Mouse (Mus musculus): ENCODE measurements around the gene Gm7544. TPM values are rescaled to one million over a fixed set of nuclear protein-coding genes. Genes with fewer than 3 reads are reported as not detected.
"Not testable (repeated sequence)": the region's sequence is repeated elsewhere in the genome, so short reads cannot be mapped to it uniquely, and the experiment has no call there.

Gm7544 gene
- total RNA-seq (2015) (not detected in 2 replicates), total RNA-seq (2017) (not detected in 2 replicates)

DNA sequence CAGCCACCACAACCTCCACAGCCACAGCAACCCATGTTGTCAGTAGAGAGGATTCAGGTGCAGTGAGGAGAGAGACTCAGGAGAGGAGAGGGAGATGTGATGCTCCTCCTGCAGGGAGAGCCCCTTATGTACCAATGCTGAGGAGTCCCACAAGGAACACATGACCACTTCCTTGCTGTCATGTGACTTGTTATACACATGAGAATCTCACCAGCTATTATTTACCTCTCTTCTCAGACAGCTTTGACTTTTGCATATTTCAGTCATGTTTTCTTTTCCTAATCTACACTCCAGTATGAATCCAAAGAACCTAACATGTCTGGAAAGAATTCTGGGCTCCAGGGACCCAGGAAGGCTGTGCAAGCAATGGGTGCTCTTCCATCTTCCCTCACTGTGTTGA lies at the start of gene Gm7544:
Gene Gm7544 (minus strand): TSS at position 101 of the 400 bp plus-strand sequence.
- not testable (repeated sequence) for ATAC-seq (ENCODE audit: poor library complexity, severe bottlenecking)

DNA sequence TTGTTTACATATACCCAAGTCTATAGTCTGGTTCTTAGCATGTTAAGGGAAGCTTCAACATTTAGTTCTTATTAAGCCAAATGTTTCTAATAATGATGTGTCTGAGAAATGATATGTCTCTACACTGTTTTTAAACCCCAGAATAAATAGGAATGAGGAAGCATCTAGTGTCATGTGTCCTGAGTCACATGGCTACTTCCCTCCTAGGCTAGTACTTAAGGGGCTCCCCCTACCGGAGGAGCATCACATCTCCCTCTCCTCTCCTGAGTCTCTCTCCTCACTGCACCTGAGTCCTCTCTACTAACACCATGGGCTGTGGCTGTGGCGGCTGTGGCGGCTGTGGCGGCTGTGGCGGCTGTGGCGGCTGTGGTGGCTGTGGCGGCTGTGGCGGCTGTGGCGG lies 44.5 kb upstream of the Gm7544 start, which contains the start of gene Gm47959:
Gene Gm47959 (plus strand): TSS at position 243 of the 400 bp plus-strand sequence.
- not testable (repeated sequence) for ATAC-seq (ENCODE audit: poor library complexity, severe bottlenecking)

DNA sequence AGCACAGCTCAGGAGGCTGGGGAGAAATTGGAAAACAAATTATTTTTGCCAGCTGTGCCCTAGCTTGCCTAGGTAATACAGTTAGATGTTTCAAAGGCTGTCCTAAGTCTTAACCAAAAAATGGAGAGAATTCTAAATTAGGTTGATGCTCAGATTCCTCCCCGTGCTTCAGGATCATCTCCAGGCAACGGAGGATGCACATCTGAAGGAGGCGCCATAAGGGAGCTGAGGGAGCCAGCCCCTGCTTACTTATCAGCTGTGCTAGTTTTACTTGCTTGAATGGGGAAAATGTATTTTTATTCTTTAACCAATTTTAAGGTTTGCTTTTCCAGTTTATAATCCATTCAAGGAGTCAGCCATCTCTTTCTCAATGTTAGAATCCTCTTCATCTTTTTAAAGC lies 38.1 kb upstream of the Gm7544 start:
- ATAC-seq (ENCODE audit: poor library complexity, severe bottlenecking): no peak

DNA sequence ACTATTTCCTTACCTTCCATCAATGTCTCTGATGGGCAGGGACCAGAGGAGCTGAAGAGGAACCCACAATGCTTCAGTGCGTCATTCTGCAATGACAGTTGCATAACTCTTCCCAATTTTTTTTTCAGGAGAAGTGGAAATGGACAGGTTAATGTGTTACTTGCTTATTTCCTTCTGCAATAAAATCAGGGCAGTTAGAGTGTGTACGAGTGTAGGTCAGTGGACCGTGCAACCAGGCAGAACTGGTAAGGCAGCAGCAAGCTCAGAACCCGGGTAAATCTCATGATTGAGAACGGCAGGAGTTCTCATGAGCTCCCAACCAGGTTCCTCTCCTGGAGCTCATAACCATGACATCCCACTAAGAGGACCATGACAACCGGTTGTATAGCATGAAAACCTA lies 36.3 kb upstream of the Gm7544 start:
- ATAC-seq (ENCODE audit: poor library complexity, severe bottlenecking): no peak

DNA sequence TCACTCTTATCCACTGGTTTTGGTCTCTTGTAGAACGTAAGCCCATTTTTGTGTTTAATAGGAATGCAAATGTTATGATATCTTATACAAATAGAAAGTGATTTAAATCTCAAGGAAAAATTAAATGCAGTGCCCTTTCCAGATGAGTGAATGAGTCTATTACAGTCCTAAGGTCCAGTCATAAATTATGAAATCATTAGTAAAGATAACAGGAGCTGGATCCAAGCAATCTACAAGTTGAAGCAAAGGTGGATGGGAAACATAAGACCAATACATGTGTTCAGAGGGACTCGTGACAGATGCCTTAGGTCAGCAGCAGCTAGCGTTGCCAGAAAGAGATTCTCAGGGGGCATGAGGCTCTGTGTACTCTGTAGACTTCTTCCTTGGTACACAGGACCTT lies 35.8 kb upstream of the Gm7544 start:
- no peak for ATAC-seq (ENCODE audit: poor library complexity, severe bottlenecking)

DNA sequence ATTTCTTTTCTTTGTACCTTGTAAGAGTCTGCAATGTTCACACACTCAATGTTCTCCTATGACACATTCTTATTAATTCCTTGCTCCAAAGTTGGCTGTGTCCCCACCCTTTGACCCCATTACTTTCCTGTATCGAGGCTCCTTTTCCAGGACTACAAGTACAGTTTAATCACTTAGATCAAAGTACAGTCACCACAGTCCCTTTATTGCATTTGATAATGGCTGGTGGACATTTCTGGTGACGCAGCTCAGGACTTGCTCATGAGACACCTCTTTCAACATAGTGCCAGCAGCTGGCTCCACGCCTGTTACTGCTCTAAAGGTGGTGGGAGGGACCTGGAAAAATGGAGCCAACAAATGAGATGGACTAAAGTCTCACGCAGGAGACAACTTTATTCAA lies 35.2 kb upstream of the Gm7544 start:
- no peak for ATAC-seq (ENCODE audit: poor library complexity, severe bottlenecking)

DNA sequence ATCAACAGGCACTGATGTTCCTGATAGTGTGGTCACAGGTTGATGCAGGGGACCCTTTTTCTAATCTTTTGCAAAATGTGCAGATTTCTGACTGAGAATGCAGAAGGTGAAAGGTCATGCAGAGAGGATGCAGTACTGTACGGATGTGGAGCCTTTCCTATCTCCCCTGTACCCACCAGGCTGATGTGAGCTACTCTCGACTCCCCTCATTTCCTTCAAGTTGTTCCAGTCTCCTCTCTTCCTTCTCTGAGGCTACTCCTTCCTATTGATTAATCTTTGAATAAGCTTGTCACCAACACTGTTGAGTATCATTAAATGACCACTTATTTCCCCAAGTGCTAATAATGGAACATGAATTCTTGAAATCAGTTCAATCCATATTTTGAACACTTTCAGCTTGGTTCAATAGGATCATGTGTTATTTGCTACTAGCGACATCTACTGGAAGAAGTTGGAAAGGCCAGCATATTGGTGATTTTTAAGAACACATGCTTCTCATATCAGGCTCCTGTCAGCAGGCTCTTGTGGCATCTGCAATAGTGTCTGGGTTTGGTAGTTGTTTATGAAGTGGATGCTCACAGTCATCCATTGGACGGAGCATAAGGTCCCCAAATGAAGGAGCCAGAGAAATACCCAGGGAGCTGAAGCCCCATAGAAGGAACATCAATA lies 31.9 kb upstream of the Gm7544 start:
- no peak; the same call in 1 of the 2 replicates for ATAC-seq (ENCODE audit: poor library complexity, severe bottlenecking)

DNA sequence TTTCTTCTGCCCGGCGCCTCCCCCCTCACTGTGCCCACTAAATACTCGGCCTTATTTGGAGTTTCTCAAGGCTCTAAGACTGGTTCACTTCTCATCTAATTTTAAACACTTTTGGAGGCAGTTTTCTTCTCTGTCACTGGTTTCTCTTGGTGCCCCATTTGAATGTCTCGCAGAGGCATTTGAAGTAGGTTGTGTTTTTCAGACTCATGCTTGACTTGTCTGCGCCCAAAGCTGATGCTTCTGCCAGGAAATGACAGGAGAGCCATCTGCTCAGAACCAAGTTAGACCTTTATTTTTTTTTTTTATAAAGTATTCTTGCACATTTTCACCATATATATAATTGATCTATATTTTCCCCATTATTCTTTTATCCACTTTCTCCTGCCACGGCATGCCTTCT lies 30.9 kb upstream of the Gm7544 start:
- no peak for ATAC-seq (ENCODE audit: poor library complexity, severe bottlenecking)

DNA sequence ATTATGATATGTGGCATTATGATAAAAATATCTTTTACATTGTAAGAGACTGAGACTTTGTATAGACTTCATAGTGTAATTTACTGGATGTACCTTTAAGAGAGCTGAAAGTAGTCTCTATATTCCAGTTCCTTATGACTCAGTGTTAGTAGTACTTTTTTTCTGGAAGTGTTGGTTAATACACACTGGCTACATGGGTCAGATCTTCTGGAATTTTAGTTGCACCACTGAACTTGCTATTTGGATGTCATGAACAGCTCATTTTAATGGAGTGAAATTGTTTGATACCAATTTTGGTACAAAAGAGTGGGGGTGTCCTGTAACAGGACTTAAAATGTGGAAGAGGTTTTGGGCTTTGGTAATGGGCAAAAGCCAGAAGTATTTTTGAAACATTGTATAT lies 22.0 kb upstream of the Gm7544 start:
- no peak for ATAC-seq (ENCODE audit: poor library complexity, severe bottlenecking)

DNA sequence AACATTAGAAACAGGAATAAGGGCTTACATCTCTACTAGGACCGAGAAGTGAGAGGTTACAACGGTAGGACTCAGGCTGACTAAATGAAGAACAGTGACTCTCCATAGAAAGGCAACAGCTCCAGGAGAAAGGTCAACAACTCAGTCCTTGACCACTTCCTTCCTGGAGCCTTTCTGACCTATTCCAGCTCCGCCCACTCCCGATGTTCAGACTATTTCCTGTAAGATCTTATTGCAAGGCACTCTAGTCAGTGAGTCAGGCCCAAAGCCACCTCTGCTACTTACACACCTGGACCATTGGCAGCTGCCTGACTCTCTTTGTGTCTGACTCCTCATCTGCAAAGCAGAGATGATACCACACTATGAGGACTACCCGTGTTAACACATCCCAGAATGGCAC lies 19.9 kb upstream of the Gm7544 start:
- no peak for ATAC-seq (ENCODE audit: poor library complexity, severe bottlenecking)

DNA sequence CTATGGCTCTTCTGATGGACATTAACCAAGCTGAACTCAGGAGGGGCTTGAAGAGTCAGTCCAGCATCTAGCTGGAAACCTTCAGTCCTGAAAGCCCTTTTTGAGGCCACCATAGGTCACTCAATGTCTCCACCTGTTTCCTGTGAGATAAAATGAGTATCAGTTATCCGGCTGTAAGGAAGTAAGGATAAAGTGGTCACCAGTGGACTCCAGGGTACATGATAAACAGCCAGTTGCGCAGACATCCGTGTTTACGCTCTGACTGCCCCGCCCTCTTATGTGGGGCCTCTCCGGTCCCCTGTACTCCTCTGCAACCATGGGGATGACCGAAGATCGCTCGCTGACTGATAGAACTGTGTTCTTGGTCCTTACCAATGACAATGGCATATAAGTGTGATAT lies 18.5 kb upstream of the Gm7544 start:
- ATAC-seq (ENCODE audit: poor library complexity, severe bottlenecking): no peak

DNA sequence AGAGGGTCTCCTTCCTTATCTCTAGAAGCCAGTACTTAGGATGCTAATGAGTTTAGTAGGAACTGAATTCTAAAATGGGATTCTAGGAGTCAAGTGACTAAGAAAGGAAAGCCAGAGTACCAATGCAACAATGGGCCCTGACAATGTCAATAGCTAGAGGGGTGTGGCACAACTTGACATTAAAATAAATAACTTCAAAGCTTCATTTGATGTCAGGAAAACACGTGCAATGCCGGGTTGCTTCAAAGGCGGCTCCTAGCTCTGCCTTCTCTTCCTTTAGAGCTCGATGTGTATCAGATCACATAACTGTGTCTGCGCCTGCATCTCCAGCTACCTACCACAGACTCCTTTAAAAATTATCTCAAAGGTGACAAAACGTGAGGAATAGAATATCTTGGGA lies 18.1 kb upstream of the Gm7544 start:
- no peak for ATAC-seq (ENCODE audit: poor library complexity, severe bottlenecking)

DNA sequence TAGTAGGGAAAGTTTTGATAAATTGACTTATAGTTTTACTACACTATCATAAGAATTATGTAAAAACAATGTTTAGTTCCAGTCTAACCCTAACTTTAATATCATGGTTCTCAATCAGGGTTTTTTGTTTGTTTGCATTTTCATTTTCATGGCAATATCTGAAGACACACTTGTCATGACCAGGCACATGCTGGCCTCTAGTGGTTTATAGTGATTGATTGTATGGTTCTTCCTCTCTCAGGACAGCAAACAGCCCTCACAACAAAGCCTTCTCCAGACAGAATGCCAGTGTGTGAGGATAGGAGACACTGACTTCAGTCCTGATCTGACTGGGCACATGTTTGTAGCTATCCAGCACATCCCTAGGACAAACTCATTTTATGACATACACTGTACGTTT lies 17.4 kb upstream of the Gm7544 start:
- no peak for ATAC-seq (ENCODE audit: poor library complexity, severe bottlenecking)

DNA sequence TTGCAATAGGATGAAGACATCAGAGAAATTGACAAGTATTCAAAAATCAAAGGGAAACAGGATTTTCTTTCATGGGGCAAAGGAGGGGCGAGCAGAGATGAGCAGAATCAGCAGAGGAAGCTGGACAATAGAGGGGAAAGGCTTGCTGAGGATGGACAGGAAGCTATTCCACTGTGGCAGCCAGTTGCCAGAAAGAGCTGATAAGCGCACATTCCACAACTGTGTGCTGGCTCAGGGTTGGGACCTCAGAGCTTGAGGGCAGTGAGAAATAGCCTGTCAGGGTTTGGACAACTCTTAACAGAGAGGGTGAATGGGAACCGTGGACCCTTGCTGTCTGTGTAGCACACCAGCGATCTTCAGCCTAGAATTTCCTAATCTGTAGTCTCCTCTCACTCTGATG lies 16.2 kb upstream of the Gm7544 start:
- no peak for ATAC-seq (ENCODE audit: poor library complexity, severe bottlenecking)

DNA sequence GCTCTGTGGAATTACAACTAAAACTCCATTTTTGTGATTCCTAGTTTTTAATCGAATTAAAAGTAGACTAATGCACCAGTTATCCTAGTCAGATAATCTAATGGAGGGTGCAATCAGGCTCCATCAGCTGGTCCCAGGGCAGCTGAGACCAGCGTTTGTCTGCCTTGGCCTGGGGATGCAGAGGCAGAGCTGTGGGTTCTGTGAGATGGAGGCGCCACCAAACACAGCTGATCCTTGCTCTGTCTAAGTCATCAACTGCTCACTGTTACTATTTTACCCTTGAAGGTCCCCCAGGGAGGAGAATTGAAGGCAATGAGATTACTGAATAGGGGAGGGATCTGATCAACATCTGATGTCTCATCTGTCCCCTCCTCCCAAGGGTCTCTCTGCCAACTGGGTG lies 10.6 kb upstream of the Gm7544 start:
- no peak for ATAC-seq (ENCODE audit: poor library complexity, severe bottlenecking)

DNA sequence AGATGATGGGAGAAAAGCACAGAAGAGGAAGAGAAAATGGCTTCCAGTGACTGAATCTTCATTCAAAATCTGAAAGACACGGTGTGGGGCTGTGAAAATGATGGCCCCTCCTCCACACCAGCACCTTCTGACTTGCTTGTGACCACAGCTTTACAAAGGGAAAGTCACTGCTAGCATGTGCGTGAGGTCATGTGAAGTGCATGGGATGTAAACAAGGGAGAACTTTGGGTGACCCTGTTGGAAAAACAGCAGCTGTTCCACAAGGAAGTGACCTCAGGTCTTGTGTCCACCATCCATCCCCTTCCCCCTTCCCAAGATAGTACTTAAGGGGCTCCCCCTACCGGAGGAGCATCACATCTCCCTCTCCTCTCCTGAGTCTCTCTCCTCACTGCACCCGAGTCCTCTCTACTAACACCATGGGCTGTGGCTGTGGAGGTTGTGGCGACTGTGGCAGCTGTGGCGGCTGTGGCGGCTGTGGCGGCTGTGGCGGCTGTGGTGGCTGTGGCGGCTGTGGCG lies 4.1 kb upstream of the Gm7544 start, which contains the start of gene Gm47955:
Gene Gm47955 (plus strand): TSS at position 417 of the 516 bp plus-strand sequence.
- no peak for ATAC-seq (ENCODE audit: poor library complexity, severe bottlenecking)

DNA sequence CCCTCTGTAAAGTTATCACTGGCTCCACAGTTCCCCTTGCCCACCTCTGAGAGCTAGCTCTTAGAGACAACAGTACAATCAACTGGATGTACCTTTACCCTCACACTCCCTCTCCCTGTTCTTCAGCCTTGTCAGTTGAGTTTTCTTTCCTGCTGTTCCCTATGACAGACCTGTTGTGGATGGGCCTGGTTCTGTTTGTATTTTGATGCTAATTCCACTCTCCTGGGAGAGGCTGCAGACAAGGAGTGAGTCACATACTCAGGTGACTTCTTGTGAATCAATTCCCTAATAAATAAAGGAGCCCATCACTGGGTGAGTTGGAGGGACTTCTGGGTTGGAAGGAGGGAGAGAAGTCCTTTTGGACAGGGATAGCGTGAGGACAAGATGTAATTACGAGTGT lies 7.2 kb downstream of the Gm7544 start:
- no peak for ATAC-seq (ENCODE audit: poor library complexity, severe bottlenecking)

DNA sequence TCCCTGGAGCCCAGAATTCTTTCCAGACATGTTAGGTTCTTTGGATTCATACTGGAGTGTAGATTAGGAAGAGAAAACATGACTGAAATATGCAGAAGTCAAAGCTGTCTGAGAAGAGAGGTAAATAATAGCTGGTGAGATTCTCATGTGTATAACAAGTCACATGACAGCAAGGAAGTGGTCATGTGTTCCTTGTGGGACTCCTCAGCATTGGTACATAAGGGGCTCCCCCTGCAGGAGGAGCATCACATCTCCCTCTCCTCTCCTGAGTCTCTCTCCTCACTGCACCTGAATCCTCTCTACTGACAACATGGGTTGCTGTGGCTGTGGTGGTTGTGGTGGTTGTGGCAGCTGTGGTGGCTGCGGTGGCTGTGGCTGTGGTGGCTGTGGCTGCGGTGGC lies 9.8 kb downstream of the Gm7544 start:
- not testable (repeated sequence) for ATAC-seq (ENCODE audit: poor library complexity, severe bottlenecking)

DNA sequence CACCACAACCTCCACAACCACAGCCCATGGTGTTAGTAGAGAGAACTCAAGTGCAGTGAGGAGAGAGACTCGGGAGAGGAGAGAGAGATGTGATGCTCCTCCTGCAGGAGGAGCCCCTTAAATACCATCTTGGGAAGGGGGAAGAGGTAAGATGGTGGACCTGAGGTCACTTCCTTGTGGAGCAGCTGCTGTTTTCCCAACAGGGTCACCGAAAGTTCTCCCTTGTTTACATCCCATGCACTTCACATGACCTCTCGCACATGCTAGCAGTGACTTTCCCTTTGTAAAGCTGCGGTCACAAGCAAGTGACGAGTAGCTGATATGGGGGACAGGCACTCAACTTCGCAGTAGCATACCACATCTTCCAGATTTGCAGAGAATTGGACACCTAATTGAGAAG lies 12.5 kb downstream of the Gm7544 start, which contains the start of gene A030003K21Rik:
Gene A030003K21Rik (minus strand): TSS at position 94 of the 400 bp plus-strand sequence.
- ATAC-seq (ENCODE audit: poor library complexity, severe bottlenecking): not testable (repeated sequence)

DNA sequence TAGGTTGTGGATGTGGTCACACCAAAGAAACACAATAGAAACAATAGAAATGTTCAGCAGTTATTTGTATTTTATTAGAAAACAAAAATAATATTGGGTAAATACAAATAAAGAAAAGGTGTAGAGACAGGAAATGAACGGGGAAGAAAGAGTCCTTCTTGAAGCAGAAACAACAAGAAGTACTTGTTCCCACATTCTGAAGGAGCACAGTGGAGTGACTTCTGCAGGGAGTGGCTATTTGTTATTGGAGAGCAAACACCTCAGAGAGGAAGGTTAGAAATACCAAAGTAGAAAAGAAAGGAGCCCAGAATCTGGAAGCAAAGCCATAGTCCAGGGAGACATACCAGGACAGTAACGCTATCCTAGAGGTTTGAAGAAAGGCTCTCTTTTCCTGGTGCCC lies 13.3 kb downstream of the Gm7544 start:
- ATAC-seq (ENCODE audit: poor library complexity, severe bottlenecking): not testable (repeated sequence)

DNA sequence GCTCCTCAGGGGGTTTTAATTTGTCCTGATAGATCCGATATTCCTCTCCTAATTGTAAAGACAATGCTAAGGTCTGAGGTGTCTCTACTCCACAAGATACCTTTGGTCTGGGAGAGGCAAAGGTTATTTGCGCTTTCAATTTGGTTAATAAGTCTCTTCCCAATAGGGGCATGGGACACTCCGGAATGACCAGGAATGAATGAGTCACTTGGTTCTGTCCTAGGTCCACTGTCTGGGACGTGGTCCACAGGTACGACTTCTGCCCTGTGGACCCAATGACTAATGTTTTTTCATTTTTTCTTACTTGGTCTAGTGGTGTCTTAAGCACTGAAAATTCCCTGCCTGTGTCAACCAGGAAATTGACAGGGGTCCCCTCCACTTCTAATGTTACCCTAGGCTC lies 17.1 kb downstream of the Gm7544 start:
- no peak for ATAC-seq (ENCODE audit: poor library complexity, severe bottlenecking)

DNA sequence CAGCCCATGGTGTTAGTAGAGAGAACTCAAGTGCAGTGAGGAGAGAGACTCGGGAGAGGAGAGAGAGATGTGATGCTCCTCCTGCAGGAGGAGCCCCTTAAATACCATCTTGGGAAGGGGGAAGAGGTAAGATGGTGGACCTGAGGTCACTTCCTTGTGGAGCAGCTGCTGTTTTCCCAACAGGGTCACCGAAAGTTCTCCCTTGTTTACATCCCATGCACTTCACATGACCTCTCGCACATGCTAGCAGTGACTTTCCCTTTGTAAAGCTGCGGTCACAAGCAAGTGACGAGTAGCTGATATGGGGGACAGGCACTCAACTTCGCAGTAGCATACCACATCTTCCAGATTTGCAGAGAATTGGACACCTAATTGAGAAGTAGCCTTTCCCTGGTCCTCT lies 24.5 kb downstream of the Gm7544 start, which contains the start of gene Gm6217:
Gene Gm6217 (minus strand): TSS at position 74 of the 400 bp plus-strand sequence.
- ATAC-seq (ENCODE audit: poor library complexity, severe bottlenecking): not testable (repeated sequence)

Data from megakaryocyte, adult 5-6 weeks (primary cell).